Mouse (Mus musculus) frontal cortex, adult 2 months (tissue): ENCODE measurements around the gene Mgat3. TPM values are rescaled to one million over a fixed set of nuclear protein-coding genes. Genes with fewer than 3 reads are reported as not detected.

Experiments
- DNase-seq, 2 experiments: peaks; one replicate each; pipeline ENCODE4 v3.0.0; 2022; ENCODE audit warnings: low spot score in 1 of 2; ENCODE audit errors: extremely low spot score in 1 of 2
- polyA plus RNA-seq: library from polyadenylated mRNA; depleted of rRNA; stranded (reverse); fragments of >200 nt; gene quantifications from 2 replicates; pipeline ENCODE4 v1.2.3, GENCODE M21; 2012

The Mgat3 gene
- polyA plus RNA-seq, 1 experiment: 84.5 TPM

DNA sequence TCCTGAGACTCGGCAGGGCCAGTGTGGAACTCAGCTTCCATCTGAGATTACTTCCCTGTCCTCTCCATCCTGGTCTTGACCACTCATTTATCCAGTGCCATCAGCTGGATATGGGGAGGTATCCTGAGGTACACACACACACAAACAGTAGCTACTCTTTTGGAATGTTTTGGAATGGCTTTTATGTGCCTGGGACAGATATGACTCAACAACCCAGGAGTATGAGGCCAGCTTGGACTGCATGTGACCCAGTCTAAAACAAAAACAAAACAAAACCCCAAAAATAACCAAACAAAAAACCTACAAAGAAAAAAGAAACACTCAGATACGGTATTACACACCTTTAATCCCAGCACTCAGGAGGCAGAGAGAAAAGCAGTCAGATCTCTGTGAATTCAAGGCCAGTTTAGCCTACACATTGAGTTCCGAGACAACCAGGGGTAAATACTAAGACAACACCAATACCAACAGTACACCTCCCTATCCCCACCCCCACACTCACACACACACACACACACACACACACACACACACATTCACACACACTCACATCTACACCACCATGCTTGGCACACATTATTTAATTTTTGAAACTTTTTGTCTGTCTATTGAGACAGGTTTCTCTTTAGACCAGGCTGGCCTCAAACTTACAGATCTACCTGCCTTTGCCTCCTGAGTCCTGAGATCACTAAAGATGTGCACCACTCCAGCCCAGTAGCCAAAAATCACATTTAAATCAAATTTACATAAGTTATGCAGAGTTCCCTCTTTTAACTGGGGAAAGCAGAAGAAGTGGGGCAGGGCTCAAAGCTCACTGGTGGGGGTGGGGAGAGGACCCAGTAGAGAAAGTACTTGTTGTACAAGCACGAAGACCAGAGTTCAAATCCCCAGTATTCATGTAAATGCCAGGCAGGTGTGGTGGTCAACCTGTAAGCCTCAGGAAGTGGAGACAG is 46.5 kb downstream of the Mgat3 start:
- DNase-seq: no peak

- DNase-seq: no peak
These were observed 47.5 kb downstream of the Mgat3 start for GRCm38 (mm10) chr15:80221031-80221430.

- no peak for DNase-seq
These were observed 50.2 kb downstream of the Mgat3 start for GRCm38 (mm10) chr15:80223751-80224150.

DNA sequence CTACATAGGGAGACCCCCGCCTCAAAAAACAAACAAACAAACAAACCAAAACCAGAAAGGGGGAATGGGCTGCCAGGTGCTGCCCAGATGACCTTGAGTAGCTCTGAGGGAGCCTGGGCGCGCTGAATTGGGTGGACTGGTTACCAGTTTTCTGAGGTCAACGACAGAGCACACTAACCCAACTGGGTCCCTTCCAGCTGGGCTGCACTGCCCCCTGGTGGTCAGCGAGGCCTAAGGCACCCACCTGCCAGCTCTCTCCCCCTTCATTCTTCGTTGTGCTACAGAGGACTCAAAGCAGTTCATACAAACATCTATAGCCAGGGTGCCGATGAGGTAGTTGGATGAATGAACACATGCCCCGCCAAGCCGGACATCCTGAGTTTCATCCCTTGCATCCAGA is 51.7 kb downstream of the Mgat3 start:
- peak in 1 of 2 experiments; percentile 59 for DNase-seq

DNA sequence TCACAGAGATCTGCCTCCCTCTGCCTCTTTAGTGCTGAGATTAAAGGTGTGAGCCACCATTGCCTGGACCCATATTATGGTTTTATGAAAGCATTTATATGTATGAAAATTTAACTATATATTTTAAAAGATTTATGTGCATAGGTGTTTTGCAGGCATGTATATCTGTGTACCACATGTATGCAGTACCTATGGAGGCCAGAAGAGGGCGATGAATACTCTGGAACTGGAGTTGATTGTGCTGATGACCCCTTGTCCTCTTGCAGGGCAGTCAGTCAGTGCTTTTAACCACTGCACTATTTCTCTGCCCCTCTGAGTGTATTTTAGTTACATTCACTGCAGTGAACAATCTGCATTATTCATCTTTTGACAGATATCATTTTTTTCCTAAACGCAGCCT is 52.3 kb downstream of the Mgat3 start:
- DNase-seq: peak in 1 of 2 experiments; percentile 56

DNA sequence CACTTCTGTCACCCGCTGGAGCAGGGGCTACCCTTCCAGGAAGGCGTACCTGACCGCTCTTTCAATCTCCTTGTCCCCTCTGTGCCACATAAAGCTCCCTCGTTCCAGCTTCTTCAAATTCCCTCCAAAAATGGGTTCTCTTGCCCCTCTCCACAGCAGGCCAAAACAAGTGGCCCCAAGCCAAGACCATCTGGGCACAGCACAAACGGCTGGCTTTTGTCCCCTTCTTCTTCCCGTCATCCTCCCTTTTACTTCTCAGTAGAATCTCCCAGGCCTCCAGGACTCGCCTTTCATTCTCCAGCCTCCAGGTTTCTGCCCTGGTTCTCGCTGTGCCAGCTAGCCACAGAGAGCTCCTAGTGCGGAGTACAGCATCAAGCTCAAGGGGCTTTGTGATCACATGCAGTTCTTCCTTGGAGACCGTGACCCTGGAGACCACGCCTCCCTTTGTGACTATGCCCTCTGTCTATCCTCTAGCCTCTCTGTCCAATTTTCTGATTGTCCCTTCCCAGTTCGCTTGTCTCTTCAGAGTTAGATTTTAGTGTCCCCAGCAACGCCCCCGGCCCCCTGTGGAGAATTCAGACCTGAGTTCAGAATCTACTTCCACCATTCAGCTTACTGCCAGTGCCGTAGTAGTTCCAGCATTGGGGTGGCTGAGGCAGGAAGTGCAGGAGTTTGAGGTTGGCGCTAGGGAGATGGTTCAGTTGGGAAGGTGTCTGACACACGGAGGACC is 54.7 kb downstream of the Mgat3 start:
- no peak for DNase-seq

- no peak for DNase-seq
These were observed 58.8 kb downstream of the Mgat3 start for GRCm38 (mm10) chr15:80232331-80232730.

- no peak for DNase-seq
These were observed 59.5 kb downstream of the Mgat3 start for GRCm38 (mm10) chr15:80233053-80233452.

- DNase-seq: peak; percentile 95 to 98
These were observed 60.4 kb downstream of the Mgat3 start, which contains the start of gene Mief1 for GRCm38 (mm10) chr15:80233733-80234509. Mief1 (plus strand) TSS chr15:80234018.

- no peak for DNase-seq
These were observed 62.0 kb downstream of the Mgat3 start, which contains the start of gene AC140267.1 for GRCm38 (mm10) chr15:80235535-80235934. AC140267.1 (plus strand) TSS chr15:80235835.

DNA sequence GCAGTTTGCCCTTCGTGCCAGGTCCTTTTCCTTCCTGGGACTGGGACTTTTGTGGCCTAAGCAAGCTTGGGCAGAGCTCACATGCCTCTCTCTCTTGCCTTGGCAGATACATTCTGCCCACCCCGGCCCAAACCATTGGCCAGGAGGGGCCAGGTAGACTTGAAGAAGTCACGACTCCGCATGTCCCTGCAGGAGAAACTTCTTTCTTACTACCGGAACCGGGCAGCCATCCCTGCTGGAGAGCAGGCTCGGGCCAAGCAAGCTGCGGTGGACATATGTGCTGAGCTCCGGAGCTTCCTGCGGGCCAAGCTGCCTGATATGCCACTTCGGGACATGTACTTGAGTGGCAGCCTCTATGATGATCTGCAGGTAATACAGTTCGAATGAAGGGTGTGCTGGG is 74.6 kb downstream of the Mgat3 start:
- DNase-seq: no peak

GRCm38 (mm10) chr15:80248596-80248995 is 75.1 kb downstream of the Mgat3 start:
- no peak for DNase-seq

DNA sequence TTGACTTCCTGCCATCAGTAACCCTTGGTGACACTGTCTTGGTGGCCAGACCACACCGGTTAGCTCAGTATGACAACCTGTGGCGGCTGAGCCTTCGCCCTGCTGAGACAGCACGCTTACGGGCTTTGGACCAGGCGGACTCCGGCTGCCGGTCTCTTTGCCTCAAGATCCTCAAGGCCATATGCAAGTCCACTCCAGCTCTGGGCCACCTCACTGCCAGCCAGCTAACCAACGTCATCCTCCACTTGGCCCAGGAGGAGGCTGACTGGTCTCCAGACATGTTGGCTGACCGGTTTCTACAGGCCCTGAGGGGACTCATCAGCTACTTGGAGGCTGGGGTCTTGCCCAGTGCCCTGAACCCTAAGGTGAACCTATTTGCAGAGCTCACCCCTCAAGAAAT is 76.2 kb downstream of the Mgat3 start:
- no peak for DNase-seq

- no peak for DNase-seq
These were observed 77.1 kb downstream of the Mgat3 start for GRCm38 (mm10) chr15:80250586-80250985.

- DNase-seq: no peak
These were observed 80.0 kb downstream of the Mgat3 start for GRCm38 (mm10) chr15:80253530-80253929.

- DNase-seq: peak in 1 of 2 experiments; percentile 56
These were observed 80.7 kb downstream of the Mgat3 start for GRCm38 (mm10) chr15:80254207-80254606.

- DNase-seq: peak; percentile 99
These were observed 81.5 kb downstream of the Mgat3 start, which contains the start of gene Atf4 for GRCm38 (mm10) chr15:80254847-80255645. Atf4 (plus strand) TSS chr15:80255184.

DNA sequence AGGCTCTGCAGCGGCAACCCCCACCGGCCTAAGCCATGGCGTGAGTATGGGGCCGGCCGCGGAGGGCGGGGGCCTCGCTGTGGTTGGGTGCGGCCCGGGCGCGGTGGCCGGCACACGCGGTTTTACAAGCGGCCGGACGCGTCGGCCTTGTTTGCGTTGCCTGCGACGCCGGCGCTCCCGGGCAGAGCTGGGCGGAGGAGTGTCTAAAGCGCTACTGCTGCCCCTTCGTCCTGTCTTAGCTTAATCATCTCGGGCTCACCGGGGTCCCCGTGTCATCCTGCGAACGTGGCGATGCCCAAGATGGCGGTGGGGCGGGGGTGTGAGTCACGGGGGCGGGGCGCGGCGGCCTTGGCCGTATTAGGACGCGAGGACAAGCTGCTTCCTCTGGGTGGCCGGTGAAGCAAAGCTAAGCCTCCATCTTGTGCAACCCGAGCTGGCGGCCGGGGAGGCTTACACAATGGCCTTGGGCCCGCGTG is 82.2 kb downstream of the Mgat3 start:
- peak in 1 of 2 experiments; percentile 63 for DNase-seq

- peak in 1 of 2 experiments; percentile 27 for DNase-seq
These were observed 82.7 kb downstream of the Mgat3 start for GRCm38 (mm10) chr15:80256242-80256641.
